Mouse (Mus musculus): ENCODE measurements at regions not wholly inside any gene's neighbourhood (a gene's known extent, or its start where the extent isn't known, plus 50 kb on each side); places are given as distances from the start of the nearest gene placed in this dataset.

DNA sequence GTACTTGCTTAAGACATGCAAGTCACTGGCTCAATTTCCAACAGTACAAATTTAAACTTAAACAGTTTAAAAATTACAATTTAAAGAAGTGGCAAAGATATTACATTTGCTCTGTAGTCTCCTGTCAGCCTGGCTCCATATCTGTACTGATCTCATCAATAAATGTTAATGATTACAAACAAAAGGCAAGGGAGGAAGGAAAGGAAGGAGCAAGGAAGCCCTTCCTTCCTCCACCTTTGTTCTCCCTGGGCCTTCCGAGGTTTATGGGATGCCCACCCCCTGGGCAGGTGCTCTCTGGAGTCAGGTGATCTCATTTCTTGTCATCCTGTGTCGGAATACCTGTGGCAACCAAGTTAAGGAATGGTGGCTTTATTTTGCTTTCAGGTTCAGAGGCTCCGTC is 132.5 kb downstream of the Qrsl1 start:
- no peak for TF ChIP-seq CTCF (conservative IDR thresholded peaks at IDR 0.05 in 1 of 2, IDR thresholded peaks at IDR 0.05 in 1 of 2; ENCODE audit: low read depth in 2 of 2, low read length in 2 of 2)
- no peak for TF ChIP-seq IRF4 (IDR thresholded peaks at IDR 0.05; ENCODE audit: low read depth, low read length)
- TF ChIP-seq EP300 (IDR thresholded peaks at IDR 0.05; ENCODE audit: low read length) = no peak
- no peak for TF ChIP-seq E2F4 (IDR thresholded peaks at IDR 0.05; ENCODE audit: insufficient replicate concordance, low read depth, low read length)
- no peak for TF ChIP-seq RCOR1 (conservative IDR thresholded peaks at IDR 0.05; ENCODE audit: low read depth, low read length)
